Mouse (Mus musculus): ENCODE results near the gene Zfp771. TPM values are rescaled to one million over a fixed set of nuclear protein-coding genes. Genes with fewer than 3 reads are reported as not detected.

The Zfp771 gene
- polyA plus RNA-seq, 1 experiment from 2014 or later: 37.8 TPM

DNA sequence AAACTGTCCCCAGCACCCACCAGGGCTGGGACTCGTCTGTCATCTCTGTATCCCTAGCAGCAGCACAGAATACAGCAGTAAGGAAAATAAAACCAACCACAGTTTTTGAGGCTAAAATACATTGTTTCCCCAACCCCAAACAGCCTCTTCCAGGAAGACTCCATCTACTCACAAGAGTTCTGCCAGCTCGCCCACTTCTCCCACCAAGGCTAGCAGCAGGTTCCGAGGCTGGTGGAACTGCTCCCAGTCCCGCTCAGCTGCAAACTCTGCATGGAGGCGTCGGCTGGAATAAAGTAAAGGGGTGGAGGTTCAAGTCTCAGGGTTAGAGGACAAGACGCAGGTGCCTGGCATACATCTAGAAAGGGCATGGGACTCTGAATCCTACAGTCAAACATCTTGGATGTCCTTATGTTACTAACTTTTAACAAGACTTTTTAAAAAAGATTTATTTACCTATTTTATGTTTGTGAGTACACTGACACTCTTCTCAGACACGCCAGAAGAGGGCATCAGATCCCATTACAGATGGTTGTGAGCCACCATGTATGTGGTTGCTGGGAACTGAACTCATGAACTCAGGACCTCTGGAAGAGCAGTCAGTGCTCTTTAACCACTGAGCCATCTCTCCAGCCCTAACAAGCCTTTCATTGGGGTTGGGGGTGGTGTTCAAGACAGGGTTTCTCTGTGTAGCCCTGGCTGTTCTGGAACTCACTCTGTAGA lies 15.3 kb downstream of the Zfp771 start:
- ATAC-seq: no peak
- H3K4me3 ChIP-seq (ENCODE audit: low read length): peak overlapping the region; percentile 63
- 73% methylated on average over 8 of the region's 8 CpGs for WGBS
- H3K9me3 ChIP-seq (ENCODE audit: control insufficient read depth, low read length): no peaks in the 10 kb centered on the region
- H3K27me3 ChIP-seq (replicated peaks; ENCODE audit: control insufficient read depth, insufficient read depth, low read length): no peaks in the 10 kb centered on the region
- H3K9ac ChIP-seq (ENCODE audit: low read depth, low read length): peak overlapping the region; percentile 2; the same call in 1 of the 2 replicates
- H3K4me2 ChIP-seq (ENCODE audit: low read depth, low read length): peak overlapping the region; percentile 53
- H3K27ac ChIP-seq (ENCODE audit: low read length): no peak overlapping the region
- H3K36me3 ChIP-seq (ENCODE audit: control insufficient read depth, insufficient read depth, low read length): 0 out of 2 replicates have a peak, but pooled peaks cover 2% of the 10 kb centered on the region
- H3K4me1 ChIP-seq (ENCODE audit: control insufficient read depth, insufficient read depth, low read length): peaks cover 14% of the 10 kb centered on the region

DNA sequence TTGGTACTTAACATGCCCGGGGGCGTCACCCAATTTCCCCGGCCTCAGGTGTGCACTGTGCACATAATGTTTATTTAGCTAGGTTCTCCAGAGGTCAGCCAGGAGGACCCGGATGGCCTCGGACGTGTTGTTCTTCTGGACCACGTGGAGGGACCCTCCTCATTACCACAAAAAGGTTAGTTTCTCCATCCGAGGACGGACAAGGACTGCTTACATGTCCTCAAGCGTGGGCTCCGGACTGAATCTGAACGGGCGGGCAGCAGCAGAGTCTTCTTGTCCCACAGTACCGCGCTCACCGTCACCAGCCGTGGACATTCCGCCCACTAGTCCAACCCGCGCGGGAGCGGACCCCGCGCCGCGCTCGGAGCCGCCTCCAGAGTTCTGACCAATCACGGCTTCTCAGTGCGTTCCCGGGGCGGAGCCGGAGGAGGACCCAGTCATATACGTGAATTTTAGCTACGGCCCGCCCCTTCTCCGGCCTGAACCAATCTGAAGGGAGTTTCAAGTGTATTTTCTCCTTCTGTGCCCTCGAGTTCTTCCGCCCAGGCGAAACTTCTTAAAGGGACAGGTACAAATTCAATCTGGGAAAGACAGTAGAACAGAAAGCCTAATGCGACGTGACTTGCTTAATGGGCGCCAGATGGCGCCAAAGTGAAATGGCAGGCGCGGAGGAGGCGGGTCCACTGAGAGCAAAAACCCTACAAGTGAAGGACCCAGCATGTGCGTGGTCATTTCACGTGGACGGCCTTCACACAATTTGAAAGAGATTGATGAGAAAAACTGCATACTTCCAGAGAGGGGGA lies 16.4 kb downstream of the Zfp771 start, which contains the start of gene Dctpp1:
Gene Dctpp1 (minus strand): TSS at position 401 of the 803 bp plus-strand sequence.
- under 1% methylated on average over 50 of the region's 50 CpGs for WGBS
- peak within 1 kb of the TSS; percentile 53 for H3K4me2 ChIP-seq (ENCODE audit: low read depth, low read length)
- peak within 1 kb of the TSS; percentile 70 for H3K9ac ChIP-seq (ENCODE audit: low read depth, low read length)
- H3K36me3 ChIP-seq (ENCODE audit: control insufficient read depth, insufficient read depth, low read length): 0 out of 2 replicates have a peak, but pooled peaks cover 2% of the 10 kb centered on the region
- H3K27ac ChIP-seq (ENCODE audit: low read length): no peak within 1 kb of the TSS
- peak; percentile 99 for ATAC-seq
- H3K4me1 ChIP-seq (ENCODE audit: control insufficient read depth, insufficient read depth, low read length): peaks cover 8% of the 10 kb centered on the region; the same call in 1 of the 2 replicates
- peak within 1 kb of the TSS; percentile 63 for H3K4me3 ChIP-seq (ENCODE audit: low read length)
- H3K27me3 ChIP-seq (replicated peaks; ENCODE audit: control insufficient read depth, insufficient read depth, low read length): no peaks in the 10 kb centered on the region
- no peaks in the 10 kb centered on the region for H3K9me3 ChIP-seq (ENCODE audit: control insufficient read depth, low read length)

DNA sequence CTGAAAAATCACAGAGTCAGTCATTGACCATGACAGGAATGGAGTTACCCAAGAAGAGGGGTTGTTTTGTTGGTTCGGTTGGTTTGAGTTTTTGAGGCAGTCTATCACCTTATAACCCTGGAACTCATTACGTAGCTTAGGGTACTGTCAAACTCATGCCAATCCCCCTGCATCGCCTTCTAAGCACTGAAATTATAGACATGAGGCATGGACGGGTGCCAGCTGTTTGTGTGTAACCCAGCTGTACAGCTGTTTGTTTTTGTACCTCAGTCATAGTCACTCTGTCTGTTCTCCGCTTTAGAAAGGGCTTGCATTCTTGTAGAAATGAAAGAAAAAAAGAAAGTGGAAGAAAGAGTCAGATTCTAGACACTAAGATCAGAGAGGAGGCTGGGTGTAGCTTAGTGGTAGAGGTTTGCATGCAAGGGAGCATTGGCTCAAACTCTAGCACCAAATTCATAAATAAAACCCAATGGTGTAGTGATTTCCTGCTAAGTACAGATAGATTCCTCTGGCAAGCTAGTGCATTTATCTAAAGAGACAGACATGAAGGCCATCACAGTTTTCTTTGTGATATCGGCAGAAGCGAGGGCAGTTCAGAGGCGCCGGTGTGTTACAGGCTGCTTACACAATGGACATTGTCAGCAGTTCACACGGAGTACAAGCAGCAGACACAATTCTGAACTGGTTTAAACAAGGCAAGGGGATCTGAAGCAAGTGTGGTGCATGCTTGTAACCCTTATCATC lies 18.3 kb downstream of the Zfp771 start:
- Histone ChIP-seq H3K9me3 (ENCODE audit: control insufficient read depth, low read length) (no peaks in the 10 kb centered on the region), H3K4me1 (ENCODE audit: control insufficient read depth, insufficient read depth, low read length) (peaks cover 8% of the 10 kb centered on the region; the same call in 1 of the 2 replicates), H3K4me2 (ENCODE audit: low read depth, low read length) (no peak overlapping the region), H3K4me3 (ENCODE audit: low read length) (no peak overlapping the region), H3K27ac (ENCODE audit: low read length) (no peak overlapping the region), H3K27me3 (replicated peaks; ENCODE audit: control insufficient read depth, insufficient read depth, low read length) (no peaks in the 10 kb centered on the region), H3K9ac (ENCODE audit: low read depth, low read length) (no peak overlapping the region), H3K36me3 (ENCODE audit: control insufficient read depth, insufficient read depth, low read length) (no peaks in the 10 kb centered on the region)
- ATAC-seq: no peak
- 79% methylated on average over 10 of the region's 10 CpGs for WGBS

DNA sequence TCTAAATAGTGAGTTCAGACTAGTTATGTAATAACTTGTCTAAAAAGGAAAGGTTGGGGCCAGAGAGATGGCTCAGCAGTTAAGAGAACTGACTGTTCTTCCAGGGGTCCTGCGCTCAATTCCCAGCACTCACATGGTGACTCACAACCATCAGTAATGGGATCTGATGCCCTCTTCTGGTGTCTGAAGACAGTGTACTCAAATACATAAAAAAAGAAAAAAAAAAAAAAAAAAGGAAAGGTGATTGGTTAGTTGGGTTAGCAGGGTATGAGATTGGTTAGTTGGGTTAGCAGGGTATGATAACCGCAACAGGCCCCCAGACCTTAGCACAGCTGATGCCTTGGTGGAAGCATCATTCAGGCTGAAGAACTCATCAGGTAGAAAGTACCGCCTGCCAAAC lies 19.5 kb downstream of the Zfp771 start:
- H3K9me3 ChIP-seq (ENCODE audit: control insufficient read depth, low read length): peaks cover 3% of the 10 kb centered on the region; the same call in 1 of the 2 replicates
- H3K9ac ChIP-seq (ENCODE audit: low read depth, low read length): no peak overlapping the region
- no peak overlapping the region for H3K4me2 ChIP-seq (ENCODE audit: low read depth, low read length)
- H3K27ac ChIP-seq (ENCODE audit: low read length): no peak overlapping the region
- WGBS: 94% methylated on average over 3 of the region's 3 CpGs
- H3K27me3 ChIP-seq (replicated peaks; ENCODE audit: control insufficient read depth, insufficient read depth, low read length): no peaks in the 10 kb centered on the region
- H3K4me1 ChIP-seq (ENCODE audit: control insufficient read depth, insufficient read depth, low read length): peaks cover 8% of the 10 kb centered on the region; the same call in 1 of the 2 replicates
- H3K4me3 ChIP-seq (ENCODE audit: low read length): no peak overlapping the region
- no peak for ATAC-seq
- peaks cover 3% of the 10 kb centered on the region; the same call in 1 of the 2 replicates for H3K36me3 ChIP-seq (ENCODE audit: control insufficient read depth, insufficient read depth, low read length)

DNA sequence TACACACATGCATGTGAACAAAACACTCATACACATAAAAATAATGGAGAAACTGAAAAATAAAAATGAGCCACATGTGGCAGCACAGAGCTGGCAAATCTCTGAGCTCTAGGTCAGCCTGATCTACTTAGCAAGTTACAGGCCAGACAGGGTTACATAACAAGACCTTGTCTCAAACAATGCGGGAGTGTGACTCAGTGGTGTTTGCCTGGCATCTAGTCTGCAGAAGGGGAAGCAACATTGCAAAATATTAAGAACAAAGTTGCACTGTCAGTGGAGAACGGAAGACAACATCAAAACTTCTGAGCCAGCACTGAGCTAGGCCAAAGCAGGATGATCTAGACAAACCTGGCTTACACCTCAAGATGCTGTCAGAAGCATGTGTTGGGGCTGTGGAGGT lies 26.2 kb downstream of the Zfp771 start:
- WGBS: 79% methylated on average over 2 of the region's 2 CpGs
- Histone ChIP-seq H3K27ac (ENCODE audit: low read length) (peak overlapping the region; percentile 44; the same call in 1 of the 2 replicates), H3K36me3 (ENCODE audit: control insufficient read depth, insufficient read depth, low read length) (peaks cover 21% of the 10 kb centered on the region), H3K4me1 (ENCODE audit: control insufficient read depth, insufficient read depth, low read length) (peaks cover 15% of the 10 kb centered on the region; the same call in 1 of the 2 replicates), H3K9me3 (ENCODE audit: control insufficient read depth, low read length) (peaks cover 10% of the 10 kb centered on the region), H3K27me3 (replicated peaks; ENCODE audit: control insufficient read depth, insufficient read depth, low read length) (no peaks in the 10 kb centered on the region), H3K9ac (ENCODE audit: low read depth, low read length) (no peak overlapping the region), H3K4me3 (ENCODE audit: low read length) (no peak overlapping the region), H3K4me2 (ENCODE audit: low read depth, low read length) (no peak overlapping the region)
- no peak for ATAC-seq

DNA sequence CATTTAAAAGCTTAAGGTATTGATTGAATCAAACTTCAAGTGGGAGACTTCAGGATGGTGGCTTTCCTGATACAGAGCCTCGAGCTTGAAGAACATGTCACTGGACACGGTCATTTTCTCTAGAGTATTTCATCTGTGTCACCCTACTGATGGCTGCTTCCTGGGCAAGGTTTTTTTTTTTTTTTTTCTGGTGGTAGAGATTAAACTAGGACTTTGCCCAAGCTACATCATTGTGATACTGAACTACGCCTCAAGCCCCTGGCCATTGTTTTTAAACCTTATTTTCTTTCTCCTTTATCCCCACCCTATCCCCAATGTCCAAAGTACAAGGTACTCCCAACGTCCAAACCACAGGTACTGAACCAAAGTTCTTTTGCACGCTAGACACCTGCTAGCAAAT lies 26.6 kb downstream of the Zfp771 start:
- WGBS: 65% methylated on average over 5 of the region's 5 CpGs
- ATAC-seq: peak; percentile 30

DNA sequence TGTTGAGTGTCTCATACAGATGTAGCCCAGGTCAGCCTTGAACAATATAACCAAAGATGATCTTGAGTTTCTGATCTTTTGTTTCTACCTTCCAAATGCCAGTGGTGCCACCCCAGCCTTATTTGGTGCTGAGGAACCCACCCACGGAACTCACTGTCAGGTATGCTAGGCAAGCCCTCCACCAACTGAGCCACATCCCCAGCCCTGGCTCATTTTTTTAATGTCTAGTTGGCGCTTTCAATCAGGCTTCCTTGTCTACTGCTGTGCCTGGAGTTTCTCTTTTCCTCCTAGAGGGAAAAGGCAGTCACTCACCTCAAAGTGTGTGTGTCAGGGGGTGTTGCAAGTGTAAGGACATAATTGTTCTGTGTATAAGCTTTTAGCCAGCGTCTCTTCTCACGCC lies 27.0 kb downstream of the Zfp771 start:
- peak overlapping the region; percentile 60 for H3K27ac ChIP-seq (ENCODE audit: low read length)
- H3K36me3 ChIP-seq (ENCODE audit: control insufficient read depth, insufficient read depth, low read length): peaks cover 21% of the 10 kb centered on the region
- ATAC-seq: no peak
- H3K4me2 ChIP-seq (ENCODE audit: low read depth, low read length): peak overlapping the region; percentile 39
- H3K9me3 ChIP-seq (ENCODE audit: control insufficient read depth, low read length): peaks cover 10% of the 10 kb centered on the region
- no peaks in the 10 kb centered on the region for H3K27me3 ChIP-seq (replicated peaks; ENCODE audit: control insufficient read depth, insufficient read depth, low read length)
- peaks cover 15% of the 10 kb centered on the region; the same call in 1 of the 2 replicates for H3K4me1 ChIP-seq (ENCODE audit: control insufficient read depth, insufficient read depth, low read length)
- 95% methylated on average over 4 of the region's 4 CpGs for WGBS
- 0 out of 2 replicates have a peak overlapping the region, but pooled peaks have one; percentile 12 for H3K9ac ChIP-seq (ENCODE audit: low read depth, low read length)
- H3K4me3 ChIP-seq (ENCODE audit: low read length): peak overlapping the region; percentile 27

More for the DNA sequence above, 26.6 kb downstream of the Zfp771 start:
- H3K9ac ChIP-seq (ENCODE audit: low read depth, low read length): no peak overlapping the region
- peak overlapping the region; percentile 60 for H3K27ac ChIP-seq (ENCODE audit: low read length)
- peaks cover 15% of the 10 kb centered on the region; the same call in 1 of the 2 replicates for H3K4me1 ChIP-seq (ENCODE audit: control insufficient read depth, insufficient read depth, low read length)
- no peaks in the 10 kb centered on the region for H3K27me3 ChIP-seq (replicated peaks; ENCODE audit: control insufficient read depth, insufficient read depth, low read length)
- H3K9me3 ChIP-seq (ENCODE audit: control insufficient read depth, low read length): peaks cover 10% of the 10 kb centered on the region
- 0 out of 2 replicates have a peak overlapping the region, but pooled peaks have one; percentile 39 for H3K4me2 ChIP-seq (ENCODE audit: low read depth, low read length)
- no peak overlapping the region for H3K4me3 ChIP-seq (ENCODE audit: low read length)
- peaks cover 21% of the 10 kb centered on the region for H3K36me3 ChIP-seq (ENCODE audit: control insufficient read depth, insufficient read depth, low read length)

DNA sequence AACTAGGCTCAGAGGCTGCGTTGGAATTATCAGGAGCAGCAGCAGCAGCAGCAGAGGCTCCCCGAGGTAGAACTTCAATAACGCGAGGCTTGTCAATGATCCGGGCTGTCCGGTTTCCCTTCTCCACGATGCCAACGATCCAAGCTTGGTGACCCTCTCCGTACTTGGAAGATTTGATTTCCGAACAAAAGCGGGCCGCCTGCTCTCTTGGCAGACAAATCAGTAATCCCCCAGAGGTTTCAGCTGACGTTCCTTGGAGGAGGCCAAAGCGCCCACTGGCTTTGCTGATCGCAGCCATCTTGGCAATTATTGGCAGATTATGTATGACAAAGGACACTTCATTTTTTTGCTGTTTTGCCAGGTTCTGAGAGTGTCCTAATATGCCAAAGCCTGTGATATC lies 28.5 kb downstream of the Zfp771 start:
- peaks cover 21% of the 10 kb centered on the region for H3K36me3 ChIP-seq (ENCODE audit: control insufficient read depth, insufficient read depth, low read length)
- no peaks in the 10 kb centered on the region for H3K27me3 ChIP-seq (replicated peaks; ENCODE audit: control insufficient read depth, insufficient read depth, low read length)
- peaks cover 23% of the 10 kb centered on the region for H3K4me1 ChIP-seq (ENCODE audit: control insufficient read depth, insufficient read depth, low read length)
- H3K9ac ChIP-seq (ENCODE audit: low read depth, low read length): peak overlapping the region; percentile 99
- ATAC-seq: no peak
- H3K27ac ChIP-seq (ENCODE audit: low read length): peak overlapping the region; percentile 10; the same call in 1 of the 2 replicates
- peaks cover 10% of the 10 kb centered on the region for H3K9me3 ChIP-seq (ENCODE audit: control insufficient read depth, low read length)
- peak overlapping the region; percentile 81 for H3K4me2 ChIP-seq (ENCODE audit: low read depth, low read length)
- 96% methylated on average over 15 of the region's 15 CpGs for WGBS
- H3K4me3 ChIP-seq (ENCODE audit: low read length): peak overlapping the region; percentile 64

All from intestine, embryonic 16.5 days (tissue).